Mouse (Mus musculus) lung, adult 18-20 months (tissue): ENCODE results near the gene Stx5a.

Experiments
- DNase-seq, 2 experiments: peaks; one replicate each; pipeline ENCODE4 v3.0.0; 2022; ENCODE audit warnings: mixed read lengths in 2 of 2

Gene Stx5a

DNA sequence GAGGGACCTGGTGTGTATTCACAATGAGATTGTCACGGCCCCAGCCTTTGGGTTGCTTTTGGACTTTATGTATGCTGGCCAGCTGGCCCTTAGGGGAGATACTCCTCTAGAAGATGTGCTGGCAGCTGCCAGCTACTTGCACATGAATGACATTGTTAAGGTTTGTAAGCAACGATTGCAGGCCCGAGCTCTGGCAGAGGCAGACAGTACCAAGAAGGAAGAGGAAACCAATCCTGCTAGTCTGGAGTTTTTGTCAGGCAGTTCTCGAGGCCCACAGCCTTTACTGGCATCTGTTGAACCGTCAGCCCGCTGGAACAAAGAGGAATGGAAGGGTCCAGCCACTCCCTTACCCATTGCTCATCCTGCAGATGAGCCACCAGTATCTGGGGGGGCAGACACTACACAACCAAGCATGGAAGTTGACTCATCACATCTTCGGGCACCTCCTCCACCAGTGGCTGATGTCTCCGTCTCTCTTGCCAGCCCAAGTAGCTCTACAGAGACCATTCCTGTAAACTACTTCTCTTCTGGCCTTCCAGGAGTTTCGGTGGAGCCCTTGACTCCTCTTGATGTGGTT, 62.1 kb downstream of the Stx5a start:
- no peak for DNase-seq

DNA sequence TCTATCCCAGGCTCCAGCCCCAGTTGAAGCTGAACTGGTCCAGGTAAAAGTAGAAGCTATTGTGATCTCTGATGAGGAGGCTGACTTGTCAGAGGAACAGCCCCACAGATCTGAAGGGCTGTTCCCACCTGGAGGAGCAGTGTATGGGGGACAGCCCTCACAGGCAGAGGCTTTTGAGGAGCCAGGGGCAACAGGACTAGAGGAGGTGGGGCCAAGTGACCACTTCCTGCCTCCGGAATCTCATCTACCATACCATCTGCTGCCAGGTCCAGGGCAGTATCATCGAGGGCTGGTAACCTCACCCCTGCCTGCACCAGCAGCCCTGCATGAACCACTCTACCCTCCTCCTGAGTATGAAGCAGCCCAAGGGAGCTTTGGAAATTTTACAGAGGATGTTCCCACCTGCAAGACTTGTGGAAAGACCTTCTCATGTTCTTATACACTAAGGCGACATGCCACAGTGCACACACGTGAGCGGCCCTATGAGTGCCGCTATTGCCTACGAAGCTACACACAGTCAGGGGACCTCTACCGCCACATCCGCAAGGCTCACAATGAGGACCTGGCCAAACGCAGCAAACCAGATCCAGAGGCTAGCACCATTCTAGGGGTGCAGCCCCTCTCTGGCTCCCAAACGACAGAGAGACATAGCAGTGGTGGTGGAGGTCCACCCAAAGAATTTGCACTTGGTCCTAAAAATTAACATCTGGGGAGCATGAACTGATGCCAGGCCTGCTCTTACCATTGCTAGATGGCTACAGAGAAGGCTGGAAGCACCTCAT, 62.9 kb downstream of the Stx5a start:
- DNase-seq, result no peak
